Mouse (Mus musculus) embryo, embryonic 10.5 days (tissue): ENCODE data around the gene 1700028K03Rik.

ENCODE experiments used
- DNase-seq: peaks from one replicate; pipeline ENCODE4 v3.0.0-alpha.2; 2015; ENCODE audit warnings: low spot score

The 1700028K03Rik gene

DNA sequence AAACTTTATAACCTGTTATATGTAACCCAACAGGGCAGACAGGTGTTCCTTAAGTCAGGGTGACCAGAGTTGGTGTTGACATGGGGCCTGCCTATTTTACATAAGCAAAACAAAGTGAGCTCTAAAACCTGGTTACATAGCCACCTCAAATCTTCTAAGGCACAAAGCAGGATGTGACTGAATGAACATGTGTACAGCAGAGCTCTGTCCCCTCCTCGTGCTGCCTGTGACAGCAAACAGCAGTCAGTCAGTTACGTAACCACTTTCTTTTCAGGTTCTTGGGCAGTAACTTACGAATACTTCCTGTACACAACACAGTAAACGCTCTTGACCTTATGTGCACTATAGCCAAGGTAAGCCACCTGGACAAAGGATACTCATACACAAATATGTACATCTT is 11.4 kb downstream of the 1700028K03Rik start:
- DNase-seq: no peak

DNA sequence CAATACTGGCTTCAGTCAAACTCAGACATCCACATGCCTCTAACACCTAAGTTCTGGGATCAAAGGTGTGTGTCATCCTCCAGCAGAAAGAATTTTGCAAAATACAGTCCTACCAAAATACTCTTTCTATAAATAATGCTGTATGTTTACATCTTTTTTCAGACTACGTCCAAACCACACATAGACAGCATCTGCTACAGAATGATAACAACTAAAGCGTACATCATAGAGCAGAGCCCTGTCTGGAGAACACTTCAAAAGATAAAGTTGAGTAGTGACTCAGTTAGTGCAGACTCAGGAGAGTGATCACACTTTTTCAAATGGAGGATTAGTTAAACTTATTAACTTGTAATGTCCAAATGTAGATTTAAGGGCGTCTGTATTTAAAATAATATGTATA is 13.4 kb downstream of the 1700028K03Rik start:
- DNase-seq: no peak

DNA sequence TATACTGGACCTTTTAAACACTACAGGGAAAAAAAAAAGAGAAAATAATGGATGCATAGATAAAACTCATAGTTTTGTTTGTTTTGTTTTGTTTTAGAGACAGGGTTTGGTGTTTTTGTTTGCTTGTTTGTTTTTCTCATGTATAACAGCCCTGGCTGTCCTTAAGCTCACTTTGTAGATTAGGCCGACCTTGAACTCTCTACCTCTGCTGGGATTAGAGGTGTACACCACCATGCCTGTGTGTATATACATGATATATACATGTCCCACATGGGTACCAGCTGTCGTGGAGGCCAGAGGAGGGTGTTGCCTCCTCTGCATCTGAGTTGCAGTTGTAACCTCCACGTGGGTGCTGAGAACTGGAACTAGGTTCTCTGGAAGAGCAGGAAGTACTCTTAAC is 13.9 kb downstream of the 1700028K03Rik start:
- no peak for DNase-seq

GRCm38 (mm10) chr5:107554336-107554735 is 19.8 kb downstream of the 1700028K03Rik start:
- DNase-seq: no peak

DNA sequence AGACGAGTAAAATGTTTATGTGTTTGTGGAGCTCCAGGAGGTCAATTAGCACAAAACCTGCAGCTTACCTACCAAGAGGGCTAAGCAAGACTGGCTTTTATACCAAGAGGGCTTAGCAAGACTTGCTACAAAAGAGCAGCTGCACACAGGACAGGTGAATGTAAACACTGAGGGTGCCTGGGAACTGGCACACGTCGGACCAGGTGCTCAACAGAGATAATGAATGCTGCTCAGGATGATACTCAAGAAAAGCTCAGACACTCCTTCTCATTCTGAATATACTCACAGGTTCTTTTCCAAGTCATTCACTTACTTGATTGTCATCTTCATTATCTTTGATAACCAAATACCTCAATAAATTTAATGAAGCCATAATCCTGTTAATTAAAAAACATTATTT is 22.5 kb downstream of the 1700028K03Rik start:
- no peak for DNase-seq

DNA sequence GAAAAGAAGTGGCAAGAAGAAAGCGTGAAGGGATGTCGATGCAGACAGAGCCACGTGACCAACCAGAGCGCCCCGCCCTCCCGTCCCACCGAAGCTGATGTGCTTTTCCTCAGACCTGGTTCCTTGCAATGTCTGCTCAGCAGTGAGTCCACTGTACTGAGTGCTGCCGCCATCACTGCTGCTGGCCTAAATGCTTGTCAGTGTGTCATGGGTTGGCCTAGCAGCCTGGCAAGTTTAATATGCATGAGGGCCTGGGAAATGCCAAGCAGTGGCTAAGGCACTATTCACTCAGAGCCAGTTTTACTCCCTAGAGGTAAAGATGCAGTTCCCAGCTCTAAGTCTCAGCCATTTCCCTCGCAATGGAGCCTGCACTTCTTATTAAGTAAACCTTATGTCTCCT is 34.6 kb downstream of the 1700028K03Rik start:
- no peak for DNase-seq

GRCm38 (mm10) chr5:107597301-107598077 is 63.0 kb downstream of the 1700028K03Rik start, which contains the start of the genes Rpap2 and Glmn:
Rpap2 (plus strand) TSS chr5:107597373.
Glmn (minus strand) TSS chr5:107597888.
- DNase-seq: peak; percentile 90

DNA sequence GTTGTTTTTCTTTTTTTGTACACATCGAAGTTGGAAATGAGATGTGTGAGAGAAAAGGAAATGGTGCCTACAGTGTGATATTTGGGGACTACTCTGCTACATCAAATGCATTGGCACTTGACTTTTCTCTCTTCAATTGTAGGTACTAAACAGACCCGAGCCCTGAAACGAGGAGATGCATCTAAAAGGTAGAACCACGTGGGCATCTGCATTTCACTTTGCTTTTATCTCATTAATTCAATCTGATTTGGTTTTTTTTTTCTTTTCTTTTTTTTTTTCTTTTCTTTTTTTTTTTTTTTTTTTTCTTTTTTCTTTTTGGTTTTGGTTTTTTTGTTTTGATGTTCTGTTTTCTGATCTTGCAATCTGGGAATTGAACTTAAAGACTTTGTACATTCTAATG is 63.9 kb downstream of the 1700028K03Rik start:
- no peak for DNase-seq
